Mouse (Mus musculus): Measurements from ENCODE around the gene Alox15.

- TF ChIP-seq CTCF (IDR thresholded peaks at IDR 0.05; ENCODE audit: control insufficient read depth, insufficient read depth, insufficient read length): no peak
- no peak for TF ChIP-seq USF1 (IDR thresholded peaks at IDR 0.05; ENCODE audit: low read depth)
- no peak for TF ChIP-seq FOSL1 (IDR thresholded peaks at IDR 0.05; ENCODE audit: insufficient read depth, low read length, poor library complexity, severe bottlenecking)
- no peak for TF ChIP-seq MAX (IDR thresholded peaks at IDR 0.05)
- TF ChIP-seq MYOD1 (IDR thresholded peaks at IDR 0.05; ENCODE audit: control insufficient read depth, insufficient read length, low read depth): no peak
These were observed 35.6 kb upstream of the Alox15 start for GRCm38 (mm10) chr11:70387436-70387835.
